Comparison of ENCODE assay signal across 8 mouse cellular contexts in the genomic region with DNA sequence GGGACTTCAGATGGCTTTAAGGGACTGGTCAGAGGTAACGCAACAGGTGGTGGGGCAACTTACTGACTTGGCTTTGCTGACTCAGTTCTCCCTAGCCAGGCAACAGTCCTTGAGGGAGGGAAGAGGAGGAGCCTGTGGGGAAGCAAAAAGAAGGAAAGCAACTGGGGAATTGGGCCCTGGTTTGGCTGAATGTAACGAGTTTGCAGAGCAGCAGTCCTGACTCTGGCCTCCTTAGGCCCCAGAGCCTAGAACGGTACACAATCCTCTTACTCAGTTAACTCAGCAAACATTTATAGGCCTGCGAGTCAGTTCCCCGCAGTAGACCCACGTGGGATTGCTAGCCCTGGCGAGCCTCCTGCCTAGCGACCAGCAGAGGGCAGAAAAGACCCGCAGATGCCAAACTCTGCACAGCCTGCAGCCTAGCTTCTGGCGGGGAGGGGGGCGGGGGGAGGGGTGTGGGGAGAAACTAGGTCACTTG. TPM values are rescaled to one million over a fixed set of nuclear protein-coding genes. Genes with fewer than 3 reads are reported as not detected.
A peak's percentile ranks its signal among the peaks of the same experiment; 100 is the strongest.
DNase-seq lines count a peak whose midpoint lies in the region; ATAC-seq and TF ChIP-seq lines count a peak whose summit lies in the region.

No protein-coding gene starts in this region.

- 0 out of 2 replicates have a peak, but pooled peaks have one; percentile 5 for TF ChIP-seq CTCF in G1E (IDR thresholded peaks at IDR 0.05; ENCODE audit: low read depth, low read length)
- TF ChIP-seq CTCF in cerebellum, adult 2 months (IDR thresholded peaks at IDR 0.05; ENCODE audit: borderline replicate concordance, insufficient read depth, low read depth, low read length): peak; percentile 78
- TF ChIP-seq CTCF in lung, postnatal 0 days (IDR thresholded peaks at IDR 0.05): peak; percentile 78

- TF ChIP-seq EP300 in lung, postnatal 0 days (IDR thresholded peaks at IDR 0.05): no peak

- peaks cover 54% of the 10 kb centered on the region for H3K27me3 ChIP-seq in G1E (ENCODE audit: insufficient read depth, low read length)
- no peaks in the 10 kb centered on the region for H3K27me3 ChIP-seq in cerebellum, adult 2 months (ENCODE audit: control insufficient read depth, insufficient read depth, low read length)
- no peaks in the 10 kb centered on the region; the same call in 1 of the 2 replicates for H3K27me3 ChIP-seq in hindbrain, embryonic 10.5 days (ENCODE audit: insufficient read depth, poor library complexity, severe bottlenecking)
- H3K27me3 ChIP-seq in lung, postnatal 0 days (replicated peaks; ENCODE audit: insufficient read depth, low read length): no peaks in the 10 kb centered on the region

- no peak overlapping the region for H3K27ac ChIP-seq in cerebellum, adult 2 months (ENCODE audit: insufficient read depth, low read length)
- no peak overlapping the region for H3K27ac ChIP-seq in hindbrain, embryonic 10.5 days
- no peak overlapping the region for H3K27ac ChIP-seq in lung, postnatal 0 days (ENCODE audit: low read length)

- peaks cover 6% of the 10 kb centered on the region for H3K4me1 ChIP-seq in G1E (ENCODE audit: insufficient read depth, low read depth, low read length)
- H3K4me1 ChIP-seq in cerebellum, adult 2 months (ENCODE audit: control insufficient read depth, insufficient read depth, low read length): peaks cover 7% of the 10 kb centered on the region; the same call in 1 of the 2 replicates
- H3K4me1 ChIP-seq in hindbrain, embryonic 10.5 days (replicated peaks): peaks cover 27% of the 10 kb centered on the region
- no peaks in the 10 kb centered on the region; the same call in 1 of the 2 replicates for H3K4me1 ChIP-seq in lung, postnatal 0 days (ENCODE audit: insufficient read depth, low read depth, low read length)

- DNase-seq in G1E (ENCODE audit: low spot score): peak; percentile 53
- peak; percentile 84 to 87 for DNase-seq in cerebellum, adult 2 months
- DNase-seq in hindbrain, embryonic 10.5 days (ENCODE audit: low spot score): peak; percentile 81
- peak; percentile 90 to 91 for DNase-seq in layer of hippocampus, postnatal 10 days (ENCODE audit: low spot score in 2 of 2)
- DNase-seq in lung, postnatal 0 days (ENCODE audit: low spot score): peak; percentile 83
- peak; percentile 74 for DNase-seq in ovary, postnatal 14 days (ENCODE audit: low spot score)
- peak; percentile 69 for DNase-seq in thymus, postnatal 25 days

- H3K4me2 ChIP-seq in lung, postnatal 0 days (replicated peaks; ENCODE audit: low read depth, low read length): peak overlapping the region; percentile 25

- no peaks in the 10 kb centered on the region for H3K9me3 ChIP-seq in G1E (replicated peaks)
- no peaks in the 10 kb centered on the region for H3K9me3 ChIP-seq in hindbrain, embryonic 10.5 days
- H3K9me3 ChIP-seq in lung, postnatal 0 days (ENCODE audit: low read length): no peaks in the 10 kb centered on the region

- peak; percentile 52; the same call in 1 of the 2 replicates for ATAC-seq in G1E (ENCODE audit: extremely low read depth, insufficient number of reproducible peaks, low FRiP score, poor library complexity, severe bottlenecking)
- peak; percentile 92 for ATAC-seq in frontal cortex, adult (ENCODE audit: low TSS enrichment)
- peak; percentile 95 for ATAC-seq in lung, postnatal 0 days

- H3K9ac ChIP-seq in lung, postnatal 0 days (replicated peaks; ENCODE audit: low read depth): no peak overlapping the region

- WGBS in cerebellum, adult 2 months: under 1% methylated on average over 11 of the region's 11 CpGs
- WGBS in hindbrain, embryonic 10.5 days: 2% methylated on average over 11 of the region's 11 CpGs
- 0% methylated on average over 10 of the region's 11 CpGs for WGBS in lung, postnatal 0 days

- no peaks in the 10 kb centered on the region for H3K36me3 ChIP-seq in G1E (replicated peaks)
- H3K36me3 ChIP-seq in hindbrain, embryonic 10.5 days: no peaks in the 10 kb centered on the region
- no peaks in the 10 kb centered on the region for H3K36me3 ChIP-seq in lung, postnatal 0 days (ENCODE audit: insufficient read depth, low read length)

- H3K4me3 ChIP-seq in G1E (ENCODE audit: low read depth, low read length): no peak overlapping the region
- H3K4me3 ChIP-seq in cerebellum, adult 2 months (replicated peaks; ENCODE audit: insufficient read depth, low read depth, low read length): no peak overlapping the region
- H3K4me3 ChIP-seq in hindbrain, embryonic 10.5 days: peak overlapping the region; percentile 32; the same call in 1 of the 2 replicates
- no peak overlapping the region for H3K4me3 ChIP-seq in lung, postnatal 0 days (ENCODE audit: low read depth, low read length)

- TF ChIP-seq POLR2A in cerebellum, adult 2 months (IDR thresholded peaks at IDR 0.05; ENCODE audit: borderline replicate concordance, insufficient read depth, low read length): no peak

RNA-seq across cellular contexts. Expression of gene Rbm15, which starts 23.5 kb away (rescaled TPM):
- total RNA-seq in G1E (2014; fragmentation: Nextera tagmentation) (105 and 113 TPM in 2 replicates), G1E (2017) (42.7 and 50.0 TPM in 2 replicates)
- 5.2 and 5.9 TPM in 2 replicates for polyA plus RNA-seq in G1E (2012)
- 7.0 and 8.1 TPM in 2 replicates for polyA plus RNA-seq in cerebellum, adult 2 months (2012; rRNA removed)
- 12.9 and 16.5 TPM in 2 replicates for polyA plus RNA-seq in hindbrain, embryonic 10.5 days (2016; fragmentation: Nextera tagmentation; extraction: Ambion mirVana)
- 10 to 100 TPM; 23.4 to 25.1 TPM for total RNA-seq in layer of hippocampus, postnatal 10 days (2021)
- 7.2 and 7.5 TPM in 2 replicates for polyA plus RNA-seq in lung, postnatal 0 days (2015; fragmentation: Nextera tagmentation; extraction: Ambion mirVana)

Comparison
In these comparisons a context has a peak if more than half of its experiments do, and no peak if none do; other contexts are left out.
1. CTCF ChIP-seq: peak in every context shown above with its lines; median percentile 78 in cerebellum, adult 2 months; 78 in lung, postnatal 0 days; 5 in G1E.